Mouse (Mus musculus) midbrain, embryonic 12.5 days (tissue): ENCODE data around the gene Trhr2. TPM values are rescaled to one million over a fixed set of nuclear protein-coding genes. Genes with fewer than 3 reads are reported as not detected.
"Not testable (repeated sequence)": the region's sequence is repeated elsewhere in the genome, so short reads cannot be mapped to it uniquely, and the experiment has no call there.

Experiments
- ATAC-seq: fragments of 200-750 bp; cut with Nextera tagmentation; 2 replicates; pipeline ENCODE4 v1.8.0; 2017; ENCODE audit warnings: low read depth, moderate TSS enrichment, moderate library complexity; ENCODE audit not compliant: low FRiP score
- H3K27ac ChIP-seq: fragments of 300-500 bp; sonication (generic); replicated peaks from 2 replicates; pipeline ENCODE4 v1.5.1; 2016; ENCODE audit warnings: mild to moderate bottlenecking
- H3K27me3 ChIP-seq: fragments of 300-500 bp; sonication (generic); 2 replicates; pipeline ENCODE4 v1.6.1; 2016; ENCODE audit warnings: mild to moderate bottlenecking
- H3K36me3 ChIP-seq: fragments of 300-500 bp; sonication (generic); 2 replicates; pipeline ENCODE4 v1.6.1; 2016
- H3K4me1 ChIP-seq: fragments of 300-500 bp; sonication (generic); 2 replicates; pipeline ENCODE4 v1.6.1; 2016
- H3K4me2 ChIP-seq: fragments of 300-500 bp; sonication (generic); replicated peaks from 2 replicates; pipeline ENCODE4 v1.6.1; 2016; ENCODE audit warnings: mild to moderate bottlenecking, moderate library complexity
- H3K4me3 ChIP-seq: fragments of 300-500 bp; sonication (generic); 2 replicates; pipeline ENCODE4 v1.5.1; 2016; ENCODE audit warnings: mild to moderate bottlenecking
- H3K9ac ChIP-seq: fragments of 300-500 bp; sonication (generic); replicated peaks from 2 replicates; pipeline ENCODE4 v1.6.1; 2016; ENCODE audit warnings: mild to moderate bottlenecking, moderate library complexity
- H3K9me3 ChIP-seq: fragments of 300-500 bp; sonication (generic); 2 replicates; pipeline ENCODE4 v1.6.1; 2016; ENCODE audit warnings: mild to moderate bottlenecking
- WGBS: fragments of 180-500 bp; shearing (Covaris S2); methylation state at CpG from one replicate; pipeline ENCODE4 v1.1.7; 2016; 5-methylcytosine and 5-hydroxymethylcytosine counted together
- polyA plus RNA-seq: library from polyadenylated mRNA; unstranded; fragments of >200 nt; fragmentation: Nextera tagmentation; extraction: Ambion mirVana; gene quantifications from 2 replicates; pipeline ENCODE4 v1.2.1, GENCODE M21; 2016

Gene Trhr2
- polyA plus RNA-seq, 1 experiment from 2014 or later: not detected

DNA sequence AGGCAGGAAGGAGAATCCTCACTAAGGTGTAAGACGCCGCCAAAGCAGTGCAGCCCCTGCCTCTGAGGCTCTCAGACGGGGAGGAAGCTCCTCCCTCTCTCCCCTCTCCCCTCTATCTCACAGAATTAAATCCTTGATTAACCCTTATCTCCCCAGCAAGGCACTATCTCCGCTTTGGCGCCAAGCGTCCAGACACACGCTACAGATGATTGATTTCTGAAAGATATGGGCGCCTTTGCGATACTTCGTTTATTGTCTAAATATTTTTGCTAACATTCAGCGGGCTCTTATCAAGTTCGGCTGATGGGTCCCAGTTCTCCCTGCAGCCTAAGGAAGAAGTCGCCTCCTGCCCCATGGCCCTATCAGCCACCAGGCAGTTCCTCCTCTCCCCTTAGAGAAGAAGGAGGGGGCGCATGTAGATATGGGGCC lies 34.4 kb downstream of the Trhr2 start:
- Histone ChIP-seq H3K4me1 (peaks cover 46% of the 10 kb centered on the region), H3K4me2 (peak overlapping the region; percentile 34), H3K27me3 (peaks cover 5% of the 10 kb centered on the region), H3K36me3 (no peaks in the 10 kb centered on the region), H3K9me3 (no peaks in the 10 kb centered on the region), H3K27ac (peak overlapping the region; percentile 27; the same call in 1 of the 2 replicates), H3K9ac (peak overlapping the region; percentile 12; the same call in 1 of the 2 replicates), H3K4me3 (no peak overlapping the region; the same call in 1 of the 2 replicates)
- WGBS: 10% methylated on average over 14 of the region's 14 CpGs
- no peak for ATAC-seq

GRCm38 (mm10) chr8:122325196-122325595 lies 35.4 kb downstream of the Trhr2 start:
- no peak for ATAC-seq
- Histone ChIP-seq H3K36me3 (no peaks in the 10 kb centered on the region), H3K27me3 (peaks cover 5% of the 10 kb centered on the region), H3K27ac (0 out of 2 replicates have a peak overlapping the region, but pooled peaks have one; percentile 27), H3K4me3 (no peak overlapping the region), H3K4me2 (no peak overlapping the region), H3K4me1 (peaks cover 53% of the 10 kb centered on the region), H3K9ac (peak overlapping the region; percentile 28; the same call in 1 of the 2 replicates), H3K9me3 (no peaks in the 10 kb centered on the region)
- WGBS: 72% methylated on average over 2 of the region's 2 CpGs

GRCm38 (mm10) chr8:122323951-122324402 lies 36.6 kb downstream of the Trhr2 start:
- not testable (repeated sequence) for H3K9ac ChIP-seq, H3K9me3 ChIP-seq, H3K36me3 ChIP-seq, H3K27me3 ChIP-seq, H3K4me2 ChIP-seq, H3K4me3 ChIP-seq, ATAC-seq
- H3K4me1 ChIP-seq: peaks cover 47% of the 10 kb centered on the region
- 6% methylated on average over 12 of the region's 13 CpGs for WGBS
- 0 out of 2 replicates have a peak overlapping the region, but pooled peaks have one; percentile 30 for H3K27ac ChIP-seq

GRCm38 (mm10) chr8:122322792-122323191 lies 37.8 kb downstream of the Trhr2 start:
- Histone ChIP-seq H3K4me1 (peaks cover 50% of the 10 kb centered on the region), H3K27me3 (peaks cover 5% of the 10 kb centered on the region), H3K36me3 (no peaks in the 10 kb centered on the region), H3K4me3 (no peak overlapping the region), H3K27ac (peak overlapping the region; percentile 42; the same call in 1 of the 2 replicates), H3K9me3 (no peaks in the 10 kb centered on the region), H3K9ac (no peak overlapping the region), H3K4me2 (no peak overlapping the region)
- no peak for ATAC-seq
- 64% methylated on average over 11 of the region's 11 CpGs for WGBS

DNA sequence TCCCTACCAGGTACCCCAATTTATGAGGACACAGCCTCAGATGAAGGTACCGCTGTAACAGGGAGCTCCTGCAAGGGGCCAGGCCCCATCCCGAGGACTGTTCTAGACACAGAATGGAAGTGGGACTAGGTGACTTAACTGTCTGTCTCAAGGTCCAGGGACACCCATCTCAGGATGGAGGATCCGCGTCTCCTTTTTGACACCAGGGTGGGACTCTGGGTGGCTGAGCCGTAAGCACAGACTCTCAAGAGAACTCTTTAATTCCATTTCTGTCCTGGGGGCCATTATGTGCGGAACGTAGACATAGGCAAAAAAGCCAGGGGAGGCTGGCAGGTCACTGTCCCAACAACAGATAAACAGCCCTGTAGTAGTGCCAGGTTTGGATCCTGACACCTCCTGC lies 38.4 kb downstream of the Trhr2 start:
- H3K9me3 ChIP-seq: no peaks in the 10 kb centered on the region
- H3K4me2 ChIP-seq: no peak overlapping the region
- no peak overlapping the region for H3K4me3 ChIP-seq
- WGBS: 90% methylated on average over 7 of the region's 7 CpGs
- no peaks in the 10 kb centered on the region for H3K36me3 ChIP-seq
- peaks cover 5% of the 10 kb centered on the region for H3K27me3 ChIP-seq
- H3K4me1 ChIP-seq: peaks cover 57% of the 10 kb centered on the region
- peak overlapping the region; percentile 42; the same call in 1 of the 2 replicates for H3K27ac ChIP-seq
- no peak overlapping the region for H3K9ac ChIP-seq
- no peak for ATAC-seq

DNA sequence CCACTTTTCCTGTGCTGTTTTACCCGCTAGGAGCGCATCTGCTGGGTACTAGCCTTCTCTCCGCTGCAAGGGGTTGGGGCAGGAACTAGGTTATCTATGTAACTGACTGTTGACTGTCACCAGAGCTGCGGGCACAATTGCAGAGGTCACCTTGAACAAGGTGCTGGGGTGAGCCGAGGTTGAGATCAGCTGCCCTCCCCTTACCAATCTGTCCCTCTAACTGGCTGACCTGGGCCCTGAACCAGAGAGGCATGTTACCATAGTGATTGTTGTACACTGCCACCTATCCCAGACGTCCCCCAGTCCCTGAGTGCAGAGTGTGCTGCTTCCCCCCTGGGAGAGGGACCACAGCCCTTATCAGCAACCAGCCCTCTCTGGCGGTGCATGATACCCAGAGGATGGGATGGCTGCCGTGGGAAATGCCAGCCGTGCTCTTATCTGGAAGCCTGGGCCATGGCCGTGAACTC lies 39.1 kb downstream of the Trhr2 start:
- no peak overlapping the region for H3K27ac ChIP-seq
- peaks cover 5% of the 10 kb centered on the region for H3K27me3 ChIP-seq
- H3K4me2 ChIP-seq: no peak overlapping the region
- no peaks in the 10 kb centered on the region for H3K36me3 ChIP-seq
- H3K9me3 ChIP-seq: no peaks in the 10 kb centered on the region
- no peak overlapping the region for H3K4me3 ChIP-seq
- 65% methylated on average over 10 of the region's 10 CpGs for WGBS
- no peak overlapping the region for H3K9ac ChIP-seq
- H3K4me1 ChIP-seq: peaks cover 58% of the 10 kb centered on the region
- no peak for ATAC-seq

DNA sequence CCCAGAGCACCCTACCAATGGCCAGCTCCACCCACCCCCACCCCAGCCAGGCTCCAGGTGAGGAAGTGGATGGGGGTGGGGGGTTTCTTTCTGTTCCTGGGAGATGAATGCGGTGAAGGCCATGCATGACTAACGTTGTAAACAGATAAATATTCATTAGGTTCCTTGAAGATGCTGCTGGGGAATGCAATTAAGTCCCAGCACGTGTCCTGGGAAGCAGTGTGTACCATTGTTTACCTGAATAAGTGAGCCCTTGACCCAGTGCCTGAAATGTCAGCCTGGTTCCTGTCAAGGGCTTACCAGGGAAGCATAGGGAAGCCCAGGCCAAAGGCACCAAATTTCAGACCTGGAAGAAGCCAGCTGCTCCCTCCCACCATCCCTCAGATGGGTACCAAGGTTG lies 40.0 kb downstream of the Trhr2 start:
- peak overlapping the region; percentile 27; the same call in 1 of the 2 replicates for H3K27ac ChIP-seq
- H3K9ac ChIP-seq: no peak overlapping the region
- no peak overlapping the region for H3K4me2 ChIP-seq
- WGBS: 13% methylated on average over 3 of the region's 3 CpGs
- no peak overlapping the region for H3K4me3 ChIP-seq
- peaks cover 49% of the 10 kb centered on the region for H3K4me1 ChIP-seq
- no peaks in the 10 kb centered on the region for H3K36me3 ChIP-seq
- no peaks in the 10 kb centered on the region for H3K9me3 ChIP-seq
- no peak for ATAC-seq
- peaks cover 5% of the 10 kb centered on the region for H3K27me3 ChIP-seq

- ATAC-seq: no peak
- Histone ChIP-seq H3K4me1 (peaks cover 43% of the 10 kb centered on the region), H3K27ac (no peak overlapping the region)
Observed at GRCm38 (mm10) chr8:122319708-122320075, 40.9 kb downstream of the Trhr2 start.

GRCm38 (mm10) chr8:122319045-122319707 lies 41.4 kb downstream of the Trhr2 start:
- Histone ChIP-seq H3K4me3 (no peak overlapping the region), H3K36me3 (no peaks in the 10 kb centered on the region), H3K4me1 (peaks cover 40% of the 10 kb centered on the region), H3K27me3 (peaks cover 5% of the 10 kb centered on the region; the same call in 1 of the 2 replicates), H3K9ac (no peak overlapping the region), H3K4me2 (no peak overlapping the region), H3K9me3 (no peaks in the 10 kb centered on the region), H3K27ac (no peak overlapping the region)
- 72% methylated on average over 11 of the region's 11 CpGs for WGBS
- ATAC-seq: no peak

More at GRCm38 (mm10) chr8:122319708-122320075, 40.9 kb downstream of the Trhr2 start:
- 70% methylated on average over 7 of the region's 7 CpGs for WGBS
- Histone ChIP-seq H3K4me2 (no peak overlapping the region), H3K4me3 (no peak overlapping the region), H3K36me3 (no peaks in the 10 kb centered on the region), H3K9me3 (no peaks in the 10 kb centered on the region), H3K27me3 (peaks cover 5% of the 10 kb centered on the region), H3K9ac (no peak overlapping the region)

DNA sequence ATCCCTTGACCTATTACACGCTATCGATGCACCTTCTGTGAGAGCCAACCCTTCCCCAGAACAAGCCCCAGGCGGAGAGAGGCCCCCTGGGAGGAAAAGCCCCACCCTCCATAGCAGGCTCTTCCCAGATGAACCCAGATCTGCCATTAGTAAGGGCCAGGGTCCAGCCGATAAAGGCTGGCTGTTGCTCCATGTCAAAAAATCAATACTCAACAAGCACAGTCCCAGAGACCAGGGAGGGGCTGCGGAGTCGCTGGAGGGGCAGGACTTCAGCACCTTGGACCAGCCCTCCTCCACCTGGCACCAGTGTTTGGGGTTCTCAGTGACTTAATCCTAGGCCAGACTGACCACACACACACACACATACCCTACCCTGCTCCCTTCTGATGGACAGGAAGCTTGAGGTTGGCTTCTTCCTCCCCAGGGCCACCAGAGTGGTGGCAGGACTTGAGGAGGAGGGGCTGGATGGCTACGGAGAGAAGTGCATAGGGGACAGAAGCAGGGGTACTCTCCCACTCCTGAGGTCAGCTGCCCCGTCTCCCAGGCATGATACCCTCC lies 42.5 kb downstream of the Trhr2 start:
- Histone ChIP-seq H3K4me3 (no peak overlapping the region), H3K27me3 (peaks cover 5% of the 10 kb centered on the region; the same call in 1 of the 2 replicates), H3K9me3 (no peaks in the 10 kb centered on the region), H3K4me2 (no peak overlapping the region), H3K36me3 (no peaks in the 10 kb centered on the region), H3K9ac (no peak overlapping the region), H3K4me1 (peaks cover 36% of the 10 kb centered on the region), H3K27ac (no peak overlapping the region)
- 50% methylated on average over 8 of the region's 8 CpGs for WGBS
- no peak for ATAC-seq

GRCm38 (mm10) chr8:122316402-122316801 lies 44.1 kb downstream of the Trhr2 start:
- no peak overlapping the region for H3K27ac ChIP-seq
- no peak for ATAC-seq
- no peak overlapping the region for H3K9ac ChIP-seq
- H3K36me3 ChIP-seq: no peaks in the 10 kb centered on the region
- no peaks in the 10 kb centered on the region for H3K9me3 ChIP-seq
- H3K4me2 ChIP-seq: no peak overlapping the region
- WGBS: 59% methylated on average over 2 of the region's 2 CpGs
- H3K4me3 ChIP-seq: no peak overlapping the region
- peaks cover 34% of the 10 kb centered on the region for H3K4me1 ChIP-seq
- H3K27me3 ChIP-seq: no peaks in the 10 kb centered on the region

DNA sequence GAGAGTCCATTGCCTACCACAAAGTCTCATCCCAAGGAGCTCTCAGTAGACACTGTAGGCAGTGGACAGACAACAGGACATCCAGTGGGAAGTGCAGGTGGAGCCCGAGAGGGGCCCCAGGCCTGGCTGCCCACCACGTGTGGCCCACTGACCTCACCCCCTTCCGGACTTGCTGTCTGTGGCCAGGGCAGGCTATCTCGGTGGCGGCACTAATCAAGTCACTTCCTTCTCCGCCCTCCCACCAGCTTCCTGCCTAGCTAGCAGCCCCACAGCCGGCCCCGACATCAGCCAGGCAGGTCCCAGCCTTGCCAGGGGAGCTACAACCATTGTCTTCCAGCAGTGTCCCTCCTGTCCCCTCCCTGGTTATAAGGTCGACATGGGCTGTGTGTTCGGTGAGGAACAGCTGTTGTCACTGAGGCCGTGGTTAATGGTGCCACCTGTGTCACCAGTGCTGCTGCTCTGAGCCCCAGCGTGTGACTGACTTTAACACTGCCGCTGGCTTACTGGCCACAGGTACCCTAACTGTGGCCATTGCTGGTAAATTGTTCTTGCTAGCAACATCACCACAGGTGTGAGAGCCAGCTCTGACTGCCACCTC lies 45.5 kb downstream of the Trhr2 start:
- no peak overlapping the region for H3K4me3 ChIP-seq
- no peak overlapping the region for H3K4me2 ChIP-seq
- H3K9ac ChIP-seq: no peak overlapping the region
- 70% methylated on average over 13 of the region's 13 CpGs for WGBS
- no peaks in the 10 kb centered on the region for H3K36me3 ChIP-seq
- peaks cover 22% of the 10 kb centered on the region; the same call in 1 of the 2 replicates for H3K4me1 ChIP-seq
- no peak overlapping the region for H3K27ac ChIP-seq
- no peak for ATAC-seq
- no peaks in the 10 kb centered on the region for H3K27me3 ChIP-seq
- no peaks in the 10 kb centered on the region for H3K9me3 ChIP-seq
